Mouse (Mus musculus): Measurements from ENCODE around the gene Lamtor5. TPM values are rescaled to one million over a fixed set of nuclear protein-coding genes. Genes with fewer than 3 reads are reported as not detected.
A peak's percentile ranks its signal among the peaks of the same experiment; 100 is the strongest.
"Not testable (repeated sequence)": the region's sequence is repeated elsewhere in the genome, so short reads cannot be mapped to it uniquely, and the experiment has no call there.

Gene Lamtor5
- polyA plus RNA-seq, 1 experiment from 2014 or later, result 216 TPM

GRCm38 (mm10) chr3:107273820-107274219 is 4.8 kb upstream of the Lamtor5 start:
- peaks cover 5% of the 10 kb centered on the region; the same call in 1 of the 2 replicates for H3K4me1 ChIP-seq (replicated peaks)
- ATAC-seq, result peak; percentile 84
- no peaks in the 10 kb centered on the region for H3K27me3 ChIP-seq
- WGBS, result 18% methylated on average over 3 of the region's 3 CpGs
- no peak overlapping the region for H3K4me2 ChIP-seq (replicated peaks)
- no peaks in the 10 kb centered on the region for H3K36me3 ChIP-seq
- no peak overlapping the region for H3K4me3 ChIP-seq (replicated peaks)
- no peak overlapping the region for H3K9ac ChIP-seq (replicated peaks)
- no peak overlapping the region for H3K27ac ChIP-seq
- H3K9me3 ChIP-seq, result no peaks in the 10 kb centered on the region

- H3K4me3 ChIP-seq (replicated peaks), result no peak overlapping the region
Measured at GRCm38 (mm10) chr3:107275351-107275750, 3.3 kb upstream of the Lamtor5 start.

GRCm38 (mm10) chr3:107275996-107276395 is 2.7 kb upstream of the Lamtor5 start:
- H3K27ac ChIP-seq, result no peak overlapping the region
- H3K4me1 ChIP-seq (replicated peaks), result peaks cover 17% of the 10 kb centered on the region
- no peak overlapping the region for H3K9ac ChIP-seq (replicated peaks)
- ATAC-seq, result no peak
- no peaks in the 10 kb centered on the region for H3K27me3 ChIP-seq
- no peaks in the 10 kb centered on the region for H3K9me3 ChIP-seq
- H3K4me2 ChIP-seq (replicated peaks), result no peak overlapping the region
- 62% methylated on average over 4 of the region's 4 CpGs for WGBS
- H3K36me3 ChIP-seq, result no peaks in the 10 kb centered on the region
- H3K4me3 ChIP-seq (replicated peaks), result no peak overlapping the region

More at GRCm38 (mm10) chr3:107275351-107275750, 3.3 kb upstream of the Lamtor5 start:
- no peak overlapping the region for H3K9ac ChIP-seq (replicated peaks)
- H3K4me1 ChIP-seq (replicated peaks), result peaks cover 15% of the 10 kb centered on the region
- 62% methylated on average over 5 of the region's 5 CpGs for WGBS
- no peak overlapping the region for H3K27ac ChIP-seq
- no peaks in the 10 kb centered on the region for H3K36me3 ChIP-seq
- H3K27me3 ChIP-seq, result no peaks in the 10 kb centered on the region
- H3K9me3 ChIP-seq, result no peaks in the 10 kb centered on the region
- no peak for ATAC-seq
- no peak overlapping the region for H3K4me2 ChIP-seq (replicated peaks)

DNA sequence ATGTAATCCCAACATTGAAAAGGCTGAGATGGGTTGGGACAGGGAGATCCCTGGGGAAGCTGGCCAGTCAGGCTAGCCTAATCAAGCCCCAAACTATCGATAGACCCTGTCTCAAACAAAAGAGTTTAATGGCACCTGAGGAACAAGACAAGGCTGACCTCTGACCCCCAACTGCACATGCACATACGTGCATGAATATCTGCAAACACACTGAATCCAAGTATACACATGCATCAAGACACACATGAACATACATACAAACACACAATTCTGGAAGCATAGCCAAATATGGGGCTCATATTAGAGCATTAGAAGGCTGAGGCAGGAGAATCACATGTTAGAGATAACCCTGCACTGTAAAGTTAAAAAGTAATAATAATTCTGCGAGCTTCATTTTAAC is 2.0 kb upstream of the Lamtor5 start:
- no peak overlapping the region for H3K27ac ChIP-seq
- no peaks in the 10 kb centered on the region for H3K9me3 ChIP-seq
- H3K9ac ChIP-seq (replicated peaks), result no peak overlapping the region
- no peak overlapping the region for H3K4me3 ChIP-seq (replicated peaks)
- no peaks in the 10 kb centered on the region for H3K27me3 ChIP-seq
- WGBS, result 88% methylated on average over 3 of the region's 3 CpGs
- no peaks in the 10 kb centered on the region for H3K36me3 ChIP-seq
- H3K4me2 ChIP-seq (replicated peaks), result no peak overlapping the region
- peaks cover 17% of the 10 kb centered on the region for H3K4me1 ChIP-seq (replicated peaks)
- ATAC-seq, result no peak

DNA sequence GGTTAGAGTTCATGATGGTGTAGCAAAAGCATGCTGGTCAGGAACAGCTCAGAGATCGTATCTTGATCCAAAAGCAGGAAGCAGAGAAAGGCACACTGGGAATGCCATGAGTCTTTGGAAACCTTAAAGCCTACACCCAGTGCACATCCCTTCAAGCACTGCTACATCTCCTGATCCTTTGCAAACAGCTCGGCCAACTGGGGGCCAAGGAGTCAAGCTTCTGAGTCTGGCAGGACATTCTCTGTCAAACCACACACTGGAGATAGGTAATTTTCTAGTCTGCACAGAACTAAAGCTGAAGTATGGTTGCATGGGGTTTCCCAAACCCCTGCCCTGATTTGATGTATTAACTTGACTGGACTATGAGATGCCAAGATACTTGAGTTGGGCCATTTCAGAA is 7.5 kb downstream of the Lamtor5 start:
- Histone ChIP-seq H3K4me2 (replicated peaks) (no peak overlapping the region), H3K9ac (replicated peaks) (no peak overlapping the region), H3K27ac (no peak overlapping the region), H3K27me3 (no peaks in the 10 kb centered on the region), H3K4me3 (replicated peaks) (no peak overlapping the region), H3K9me3 (no peaks in the 10 kb centered on the region), H3K36me3 (peaks cover 22% of the 10 kb centered on the region), H3K4me1 (replicated peaks) (no peaks in the 10 kb centered on the region)
- 82% methylated on average over 2 of the region's 2 CpGs for WGBS
- ATAC-seq, result no peak

GRCm38 (mm10) chr3:107287346-107287745 is 8.7 kb downstream of the Lamtor5 start:
- no peak overlapping the region for H3K9ac ChIP-seq (replicated peaks)
- no peaks in the 10 kb centered on the region for H3K27me3 ChIP-seq
- H3K36me3 ChIP-seq, result peaks cover 15% of the 10 kb centered on the region
- ATAC-seq, result no peak
- no peak overlapping the region for H3K4me3 ChIP-seq (replicated peaks)
- no peak overlapping the region for H3K4me2 ChIP-seq (replicated peaks)
- no peaks in the 10 kb centered on the region for H3K4me1 ChIP-seq (replicated peaks)
- H3K27ac ChIP-seq, result no peak overlapping the region
- H3K9me3 ChIP-seq, result no peaks in the 10 kb centered on the region

GRCm38 (mm10) chr3:107290764-107291381 is 12.2 kb downstream of the Lamtor5 start, which contains the start of gene Slc16a4:
Gene Slc16a4 (plus strand): TSS chr3:107291230.
- ATAC-seq, result no peak
- WGBS, result 28% methylated on average over 9 of the region's 9 CpGs
- no peak within 1 kb of the TSS for H3K27ac ChIP-seq
- H3K36me3 ChIP-seq, result peaks cover 5% of the 10 kb centered on the region; the same call in 1 of the 2 replicates
- no peaks in the 10 kb centered on the region for H3K9me3 ChIP-seq
- no peak within 1 kb of the TSS for H3K4me2 ChIP-seq (replicated peaks)
- no peaks in the 10 kb centered on the region for H3K4me1 ChIP-seq (replicated peaks)
- no peak within 1 kb of the TSS for H3K9ac ChIP-seq (replicated peaks)
- H3K27me3 ChIP-seq, result no peaks in the 10 kb centered on the region
- H3K4me3 ChIP-seq (replicated peaks), result no peak within 1 kb of the TSS

GRCm38 (mm10) chr3:107295672-107296360 is 17.2 kb downstream of the Lamtor5 start:
- no peaks in the 10 kb centered on the region for H3K4me1 ChIP-seq (replicated peaks)
- H3K9ac ChIP-seq (replicated peaks), result no peak overlapping the region
- H3K36me3 ChIP-seq, result peaks cover 8% of the 10 kb centered on the region; the same call in 1 of the 2 replicates
- H3K27me3 ChIP-seq, result no peaks in the 10 kb centered on the region
- H3K9me3 ChIP-seq, result no peaks in the 10 kb centered on the region
- no peak overlapping the region for H3K4me3 ChIP-seq (replicated peaks)
- no peak overlapping the region for H3K4me2 ChIP-seq (replicated peaks)
- WGBS, result 94% methylated on average over 5 of the region's 5 CpGs
- no peak for ATAC-seq
- H3K27ac ChIP-seq, result no peak overlapping the region

- H3K4me2 ChIP-seq (replicated peaks); H3K27ac ChIP-seq; H3K9me3 ChIP-seq; H3K4me3 ChIP-seq (replicated peaks); ATAC-seq; H3K4me1 ChIP-seq (replicated peaks); H3K27me3 ChIP-seq; H3K9ac ChIP-seq (replicated peaks): not testable (repeated sequence)
- WGBS, result 70% methylated on average over 4 of the region's 4 CpGs
- peaks cover 14% of the 10 kb centered on the region for H3K36me3 ChIP-seq
Measured at GRCm38 (mm10) chr3:107296917-107297316, 18.3 kb downstream of the Lamtor5 start.

GRCm38 (mm10) chr3:107317338-107317737 is 38.7 kb downstream of the Lamtor5 start:
- no peak for ATAC-seq
- Histone ChIP-seq H3K9ac (replicated peaks) (no peak overlapping the region), H3K4me3 (replicated peaks) (no peak overlapping the region), H3K27me3 (no peaks in the 10 kb centered on the region), H3K4me2 (replicated peaks) (no peak overlapping the region), H3K27ac (no peak overlapping the region), H3K36me3 (0 out of 2 replicates have a peak, but pooled peaks cover 6% of the 10 kb centered on the region), H3K9me3 (no peaks in the 10 kb centered on the region), H3K4me1 (replicated peaks) (peaks cover 16% of the 10 kb centered on the region)
- WGBS, result 94% methylated on average over 3 of the region's 3 CpGs

DNA sequence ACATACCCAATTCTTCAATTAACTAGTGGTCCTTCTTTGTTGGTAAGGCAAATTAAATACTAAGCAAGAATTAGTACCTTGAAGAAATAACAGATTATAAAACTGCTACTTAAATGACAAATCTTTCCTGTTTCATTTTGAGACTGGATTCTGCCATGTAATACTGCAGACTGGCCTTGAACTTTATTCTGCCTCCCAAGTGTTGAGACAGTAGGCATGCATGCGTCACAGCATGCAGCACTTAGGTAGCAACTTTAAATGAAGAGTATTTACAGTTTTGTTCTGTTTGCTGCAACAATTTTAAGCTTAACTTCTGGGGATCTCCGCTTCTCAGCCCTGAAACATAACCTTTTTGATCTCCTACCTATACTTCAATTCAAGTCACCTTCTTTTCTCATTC is 42.5 kb downstream of the Lamtor5 start:
- H3K4me1 ChIP-seq (replicated peaks), result peaks cover 50% of the 10 kb centered on the region

DNA sequence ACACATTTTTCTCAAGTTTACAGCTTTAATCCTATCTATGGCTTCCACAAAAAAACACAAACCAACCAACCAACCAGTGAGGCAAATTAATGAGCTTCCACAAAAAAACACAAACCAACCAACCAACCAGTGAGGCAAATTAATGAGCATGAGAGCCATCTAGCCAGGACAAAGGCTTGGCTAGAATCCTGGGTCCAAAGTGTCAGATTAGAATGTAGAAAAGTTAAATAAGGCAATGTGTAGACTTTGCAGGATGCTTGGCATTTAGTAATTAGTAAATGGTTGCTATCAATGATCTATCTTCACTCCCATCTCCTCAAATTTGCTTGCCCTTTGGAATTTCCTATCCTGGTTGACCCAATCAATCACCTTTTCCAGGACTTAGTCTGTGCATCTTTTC is 43.1 kb downstream of the Lamtor5 start:
- H3K4me1 ChIP-seq (replicated peaks), result peaks cover 53% of the 10 kb centered on the region
- peaks cover 15% of the 10 kb centered on the region for H3K36me3 ChIP-seq
- no peak overlapping the region for H3K4me2 ChIP-seq (replicated peaks)
- H3K9me3 ChIP-seq, result no peaks in the 10 kb centered on the region
- no peak overlapping the region for H3K27ac ChIP-seq
- no peak for ATAC-seq
- no peak overlapping the region for H3K4me3 ChIP-seq (replicated peaks)
- no peak overlapping the region for H3K9ac ChIP-seq (replicated peaks)
- no peaks in the 10 kb centered on the region for H3K27me3 ChIP-seq

More for the DNA sequence above, 42.5 kb downstream of the Lamtor5 start:
- Histone ChIP-seq H3K9me3 (no peaks in the 10 kb centered on the region), H3K27ac (no peak overlapping the region), H3K36me3 (peaks cover 15% of the 10 kb centered on the region), H3K27me3 (no peaks in the 10 kb centered on the region), H3K9ac (replicated peaks) (no peak overlapping the region), H3K4me3 (replicated peaks) (no peak overlapping the region), H3K4me2 (replicated peaks) (no peak overlapping the region)
- WGBS, result 93% methylated on average over 2 of the region's 2 CpGs
- no peak for ATAC-seq

Measured in midbrain, embryonic 13.5 days (tissue).